Mouse (Mus musculus) 3134 (cell line): ENCODE measurements around the gene Pdcd6.

Experiments
- DNase-seq: peaks from one replicate; pipeline ENCODE4 v3.0.0-alpha.2; 2011; ENCODE audit warnings: low spot score; ENCODE audit not compliant: insufficient read length; ENCODE audit errors: extremely low read depth

Gene Pdcd6

GRCm38 (mm10) chr13:74317170-74317849 lies at the start of gene Pdcd6:
TSS of gene Pdcd6 (minus strand) at chr13:74317580.
- peak; percentile 95 for DNase-seq

- no peak for DNase-seq
These were observed 46.5 kb upstream of the Pdcd6 start, which contains the start of gene Lrrc14b for GRCm38 (mm10) chr13:74363859-74364235. TSS of gene Lrrc14b (minus strand) at chr13:74364005.

- peak; percentile 78 for DNase-seq
These were observed 45.9 kb upstream of the Pdcd6 start for GRCm38 (mm10) chr13:74363176-74363858.

GRCm38 (mm10) chr13:74362218-74362617 lies 44.8 kb upstream of the Pdcd6 start:
- no peak for DNase-seq

- no peak for DNase-seq
These were observed 39.1 kb upstream of the Pdcd6 start for GRCm38 (mm10) chr13:74356491-74356890.

GRCm38 (mm10) chr13:74350435-74350906 lies 33.1 kb upstream of the Pdcd6 start:
- no peak for DNase-seq

GRCm38 (mm10) chr13:74349566-74350434 lies 32.4 kb upstream of the Pdcd6 start, which contains the start of the genes Sdha and Ccdc127:
TSS of gene Sdha (minus strand) at chr13:74350280.
TSS of gene Ccdc127 (plus strand) at chr13:74350309.
- peak; percentile 98 for DNase-seq

- DNase-seq: no peak
These were observed 23.7 kb upstream of the Pdcd6 start for GRCm38 (mm10) chr13:74341036-74341435.

- no peak for DNase-seq
These were observed 11.9 kb upstream of the Pdcd6 start for GRCm38 (mm10) chr13:74329321-74329720.

GRCm38 (mm10) chr13:74316789-74317169 lies 601 bp downstream of the Pdcd6 start:
- no peak for DNase-seq

GRCm38 (mm10) chr13:74316386-74316785 lies 994 bp downstream of the Pdcd6 start:
- no peak for DNase-seq

- DNase-seq: no peak
These were observed 2.8 kb downstream of the Pdcd6 start for GRCm38 (mm10) chr13:74314616-74315015.

- DNase-seq: no peak
These were observed 11.6 kb downstream of the Pdcd6 start for GRCm38 (mm10) chr13:74305780-74306179.

GRCm38 (mm10) chr13:74305380-74305779 lies 12.0 kb downstream of the Pdcd6 start:
- no peak for DNase-seq

GRCm38 (mm10) chr13:74302050-74303037 lies 15.0 kb downstream of the Pdcd6 start:
- no peak for DNase-seq

GRCm38 (mm10) chr13:74301607-74301984 lies 15.8 kb downstream of the Pdcd6 start:
- no peak for DNase-seq

GRCm38 (mm10) chr13:74300925-74301606 lies 16.3 kb downstream of the Pdcd6 start:
- peak; percentile 16 for DNase-seq

- DNase-seq: peak; percentile 8
These were observed 21.0 kb downstream of the Pdcd6 start for GRCm38 (mm10) chr13:74296376-74296775.

GRCm38 (mm10) chr13:74292167-74292566 lies 25.2 kb downstream of the Pdcd6 start, which contains the start of gene Ahrr:
TSS of gene Ahrr (minus strand) at chr13:74292331.
- DNase-seq: peak; percentile 54
